Mouse (Mus musculus) cerebellum, postnatal 25 days (tissue): ENCODE data around the gene Plcg2.
A peak's percentile ranks its signal among the peaks of the same experiment; 100 is the strongest.

Source experiments
- DNase-seq, 2 experiments: peaks; one replicate each; pipeline ENCODE4 v3.0.0; 2021; ENCODE audit warnings: mixed read lengths in 2 of 2

The Plcg2 gene

GRCm38 (mm10) chr8:117645486-117645885 is 147.4 kb downstream of the Plcg2 start:
- DNase-seq = no peak

GRCm38 (mm10) chr8:117646020-117646419 is 147.9 kb downstream of the Plcg2 start:
- peak; percentile 27 to 63 for DNase-seq

GRCm38 (mm10) chr8:117646440-117646839 is 148.3 kb downstream of the Plcg2 start:
- no peak for DNase-seq

GRCm38 (mm10) chr8:117652318-117652717 is 154.2 kb downstream of the Plcg2 start:
- no peak for DNase-seq

GRCm38 (mm10) chr8:117658990-117659389 is 160.9 kb downstream of the Plcg2 start:
- no peak for DNase-seq

GRCm38 (mm10) chr8:117660358-117661031 is 162.4 kb downstream of the Plcg2 start:
- DNase-seq = no peak

- no peak for DNase-seq
Observed at GRCm38 (mm10) chr8:117667349-117668124, 169.4 kb downstream of the Plcg2 start.

- DNase-seq = no peak
Observed at GRCm38 (mm10) chr8:117670461-117670860, 172.4 kb downstream of the Plcg2 start.

- no peak for DNase-seq
Observed at GRCm38 (mm10) chr8:117672558-117672957, 174.5 kb downstream of the Plcg2 start.

GRCm38 (mm10) chr8:117673430-117673830 is 175.3 kb downstream of the Plcg2 start, which contains the start of gene Sdr42e1:
Sdr42e1 (minus strand) TSS chr8:117673689.
- peak; percentile 15 to 23 for DNase-seq

GRCm38 (mm10) chr8:117675171-117675570 is 177.1 kb downstream of the Plcg2 start:
- DNase-seq = no peak

GRCm38 (mm10) chr8:117676460-117676859 is 178.4 kb downstream of the Plcg2 start:
- no peak for DNase-seq

- no peak for DNase-seq
Observed at GRCm38 (mm10) chr8:117677011-117677410, 178.9 kb downstream of the Plcg2 start.

- no peak for DNase-seq
Observed at GRCm38 (mm10) chr8:117678650-117679049, 180.6 kb downstream of the Plcg2 start.

GRCm38 (mm10) chr8:117683925-117684472 is 185.9 kb downstream of the Plcg2 start:
- no peak for DNase-seq

- DNase-seq = no peak
Observed at GRCm38 (mm10) chr8:117684504-117684903, 186.4 kb downstream of the Plcg2 start.
